Mouse (Mus musculus) cerebellum, adult 9-11 months (tissue): ENCODE results near the gene Usp10.

ENCODE experiments used
- DNase-seq: peaks from one replicate; pipeline ENCODE4 v3.0.0; 2022

Gene Usp10

DNA sequence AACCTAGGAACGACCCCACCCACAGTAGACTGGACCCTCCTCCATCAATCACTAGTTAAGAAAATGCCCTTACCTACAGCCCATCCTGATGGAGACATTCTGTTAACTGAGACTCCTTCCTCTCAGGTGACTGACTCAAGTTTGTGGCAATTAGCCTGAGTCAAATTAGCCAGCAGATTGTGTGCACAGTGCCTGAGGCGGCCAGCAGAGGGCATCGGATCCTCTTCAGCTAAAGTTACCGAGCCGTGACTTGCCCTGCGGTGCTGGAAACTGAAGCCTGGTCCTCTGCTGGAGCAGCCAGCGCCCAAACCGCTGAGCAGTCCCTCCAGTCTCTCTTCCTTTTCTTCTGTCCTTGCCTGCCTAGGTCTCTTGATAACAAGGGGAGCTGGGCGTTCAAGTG is 57.3 kb downstream of the Usp10 start:
- no peak for DNase-seq

DNA sequence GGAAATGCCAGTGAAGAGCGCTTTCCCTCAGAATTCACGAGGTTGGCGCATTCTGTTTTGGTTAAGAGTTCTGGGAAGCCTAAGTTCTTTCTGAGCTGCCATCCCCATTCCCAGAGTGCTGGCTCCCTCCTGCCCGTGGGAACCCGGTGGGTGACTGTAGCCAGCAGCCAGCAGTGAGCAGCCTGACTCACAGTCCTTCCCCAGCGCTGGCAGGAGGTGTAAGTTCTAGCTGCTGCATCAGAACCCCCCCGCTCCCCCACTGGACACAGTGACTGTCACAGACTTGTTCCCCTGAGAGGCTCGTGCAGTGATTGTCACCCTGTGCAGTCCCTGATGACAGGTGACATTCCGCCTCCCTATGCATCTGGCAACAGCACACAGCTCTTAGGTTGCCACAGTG is 60.0 kb downstream of the Usp10 start:
- no peak for DNase-seq

DNA sequence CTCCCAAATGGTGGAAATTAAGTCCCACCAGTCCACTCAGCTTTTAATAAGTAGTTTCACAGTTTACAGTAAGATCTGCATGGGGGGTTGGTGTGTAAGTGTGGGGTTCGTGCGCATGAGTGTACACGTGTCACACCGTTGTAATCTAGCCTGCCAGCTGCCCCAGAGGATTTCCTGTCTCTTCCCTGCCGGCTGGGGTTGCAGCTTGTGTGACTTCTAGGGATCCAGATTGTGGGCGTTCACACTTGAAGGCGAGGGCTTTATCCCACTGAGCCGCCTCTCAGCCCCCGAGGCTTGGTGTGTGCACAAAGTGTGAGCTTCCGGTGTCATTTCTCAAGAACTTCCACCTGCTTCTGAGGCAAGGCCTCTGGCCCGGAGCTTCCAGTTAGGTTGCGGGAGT is 62.4 kb downstream of the Usp10 start:
- DNase-seq: no peak

DNA sequence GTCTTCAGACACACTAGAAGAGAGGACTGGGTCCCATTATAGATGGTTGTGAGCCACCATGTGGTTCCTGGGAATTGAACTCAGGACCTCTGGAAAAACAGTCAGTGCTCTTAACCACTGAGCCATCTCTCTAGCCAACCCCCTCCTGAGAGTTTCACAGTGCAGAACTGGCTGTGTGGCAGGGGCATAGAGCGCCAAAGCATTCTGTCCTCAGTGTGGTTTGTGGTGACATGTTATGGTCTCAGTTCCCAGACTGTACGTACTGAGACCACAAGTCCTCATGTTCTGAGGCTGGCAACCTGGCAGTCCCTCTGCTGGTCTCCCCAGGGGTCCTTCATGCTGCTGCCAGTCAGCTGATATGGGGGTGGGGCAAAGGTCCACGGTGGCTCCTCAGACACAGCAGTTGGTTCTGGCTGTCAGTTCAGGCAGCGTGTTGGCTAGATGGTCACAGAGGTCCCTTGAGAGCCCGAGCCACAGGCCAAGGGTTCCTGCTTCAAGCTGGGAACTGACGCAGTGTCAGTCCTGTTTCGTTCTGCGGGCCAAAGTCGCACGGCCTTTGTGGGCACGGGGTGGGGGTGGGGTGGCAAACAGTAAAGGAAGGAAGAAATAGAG is 68.7 kb downstream of the Usp10 start:
- DNase-seq: peak; percentile 27

DNA sequence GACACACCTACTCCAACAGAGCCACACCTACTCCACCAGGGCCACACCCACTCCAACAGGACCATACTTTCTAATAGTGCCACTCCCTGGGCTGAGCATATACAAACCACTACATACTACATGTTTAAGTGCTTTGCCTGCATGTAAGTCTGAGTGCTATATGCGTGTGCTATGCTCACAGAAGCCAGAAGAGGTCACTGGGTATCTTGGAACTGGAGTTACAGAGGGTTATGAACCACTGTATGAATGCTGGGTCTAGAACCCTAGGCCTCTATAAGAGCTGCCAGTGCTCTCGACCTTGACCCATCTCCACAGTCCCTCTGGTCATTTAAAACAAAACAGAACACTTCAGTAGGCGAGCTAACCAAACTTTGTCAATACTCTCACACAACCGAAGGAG is 71.1 kb downstream of the Usp10 start:
- DNase-seq: no peak

DNA sequence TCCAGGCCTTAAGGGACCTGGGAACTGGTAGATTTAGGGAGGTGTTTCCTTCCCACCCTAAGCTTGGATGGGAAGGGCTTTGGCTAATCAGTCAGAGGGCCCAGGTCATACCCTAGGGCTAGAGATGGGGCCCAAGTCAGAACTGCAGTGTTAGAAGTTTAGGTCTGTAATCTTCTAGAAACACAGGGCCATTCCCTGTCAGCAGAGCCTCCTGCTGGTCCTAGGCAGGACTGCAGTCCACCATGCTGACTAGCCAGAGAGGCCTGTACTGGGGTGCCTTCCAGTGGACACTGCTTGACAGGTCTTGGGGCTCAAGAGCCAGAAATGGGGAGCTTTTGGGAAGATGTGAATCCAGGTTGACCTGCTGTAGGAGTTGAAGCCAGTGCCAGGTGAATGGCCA is 73.9 kb downstream of the Usp10 start:
- no peak for DNase-seq

DNA sequence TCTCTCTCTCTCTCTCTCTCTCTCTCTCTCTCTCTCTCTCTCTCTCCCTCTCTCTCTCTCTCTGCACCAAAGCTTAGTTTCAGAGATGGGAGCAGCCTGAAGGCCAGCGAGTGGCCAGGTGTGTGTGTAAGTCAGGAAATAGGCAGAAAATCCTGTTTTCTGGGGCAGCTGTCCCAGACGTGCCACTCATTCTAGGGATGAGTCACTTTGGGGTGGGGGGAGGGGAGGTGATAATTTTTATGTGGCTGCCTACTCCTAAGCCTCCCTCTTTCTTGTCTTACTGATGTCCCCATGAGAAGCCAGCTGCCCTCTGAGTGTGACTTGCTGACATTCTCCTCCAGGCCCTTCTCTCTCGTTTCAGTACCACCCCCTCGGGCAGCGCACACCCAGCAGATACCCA is 76.0 kb downstream of the Usp10 start:
- DNase-seq: no peak

DNA sequence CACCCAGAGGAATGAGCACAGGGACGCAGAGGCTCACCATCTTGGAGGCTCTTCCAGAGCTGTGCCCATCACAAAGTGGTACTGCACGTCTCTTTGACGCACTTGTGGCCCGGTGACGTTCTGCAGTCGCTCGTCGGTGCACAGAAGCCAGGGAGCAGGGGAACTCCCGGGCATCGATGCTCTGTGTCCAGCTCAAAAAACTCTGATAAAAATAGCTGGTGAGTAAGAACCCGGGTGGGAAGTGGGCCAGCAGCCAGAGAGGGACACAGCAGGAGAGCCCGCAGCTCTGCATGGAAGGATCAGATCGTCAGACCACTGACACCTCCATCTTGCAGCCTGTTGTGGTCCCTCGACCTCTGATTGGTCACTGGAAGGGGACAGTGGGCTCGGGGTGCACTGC is 77.9 kb downstream of the Usp10 start:
- DNase-seq: peak; percentile 20

DNA sequence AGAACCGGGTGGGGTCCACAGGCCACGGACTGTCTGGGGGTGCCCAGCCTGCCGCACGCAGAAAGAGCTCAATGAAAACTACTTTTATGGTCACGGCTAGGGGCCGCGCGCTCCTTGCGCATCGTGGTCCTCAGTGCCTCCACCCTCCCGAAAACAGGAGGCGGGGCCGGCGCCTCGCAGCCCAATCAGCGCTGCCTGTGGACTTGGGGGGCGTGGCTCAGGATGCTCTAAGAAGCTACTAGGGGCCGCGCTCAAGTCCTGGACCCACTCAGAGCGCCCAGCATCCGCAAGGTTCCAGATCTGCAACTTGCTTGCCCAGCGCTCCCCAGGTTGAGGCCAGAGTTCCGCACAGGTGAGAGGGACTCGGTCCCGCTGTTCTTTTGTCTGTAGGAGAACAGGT is 82.1 kb downstream of the Usp10 start, which contains the start of gene Crispld2:
TSS of gene Crispld2 (plus strand) at position 190 of the 400 bp plus-strand sequence.
- no peak for DNase-seq

DNA sequence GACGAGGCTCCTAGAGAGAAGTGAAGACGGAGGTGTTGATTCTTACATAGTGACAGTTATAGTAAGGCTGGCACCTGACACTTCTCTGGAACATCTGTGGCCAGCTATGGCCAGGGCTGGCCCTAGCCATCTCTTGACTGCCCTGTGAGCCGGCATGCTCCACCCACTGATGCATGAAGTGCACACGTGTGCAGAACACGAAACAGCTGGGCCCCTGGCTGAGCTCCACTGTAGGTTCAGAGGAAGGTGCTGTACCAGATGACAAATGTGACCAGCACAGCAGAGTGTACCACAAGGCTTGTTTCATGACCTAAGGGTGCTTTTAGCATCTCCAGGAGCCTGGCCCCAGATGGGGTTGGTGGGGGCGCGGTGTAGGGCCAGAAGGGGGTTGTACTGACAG is 84.0 kb downstream of the Usp10 start:
- no peak for DNase-seq

DNA sequence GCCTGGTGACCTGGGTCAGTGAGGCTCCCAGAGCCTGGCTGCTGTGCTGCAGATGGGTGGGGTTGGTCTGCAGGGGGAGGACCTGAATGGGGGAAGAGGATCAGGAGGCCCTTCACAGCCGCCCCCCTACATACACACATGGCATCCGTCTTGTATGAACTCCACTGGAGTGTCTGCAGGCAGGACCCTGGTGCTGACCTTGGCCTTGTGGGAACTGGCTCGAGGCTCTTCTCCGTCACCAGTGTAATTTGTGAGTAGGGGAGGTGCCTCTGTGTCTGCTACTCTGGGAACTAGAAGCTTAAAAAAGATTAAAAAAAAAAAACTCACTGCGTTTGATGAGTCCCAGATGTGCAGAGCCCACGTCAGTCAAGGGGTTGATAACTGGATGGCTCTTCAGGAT is 84.4 kb downstream of the Usp10 start:
- DNase-seq: no peak

DNA sequence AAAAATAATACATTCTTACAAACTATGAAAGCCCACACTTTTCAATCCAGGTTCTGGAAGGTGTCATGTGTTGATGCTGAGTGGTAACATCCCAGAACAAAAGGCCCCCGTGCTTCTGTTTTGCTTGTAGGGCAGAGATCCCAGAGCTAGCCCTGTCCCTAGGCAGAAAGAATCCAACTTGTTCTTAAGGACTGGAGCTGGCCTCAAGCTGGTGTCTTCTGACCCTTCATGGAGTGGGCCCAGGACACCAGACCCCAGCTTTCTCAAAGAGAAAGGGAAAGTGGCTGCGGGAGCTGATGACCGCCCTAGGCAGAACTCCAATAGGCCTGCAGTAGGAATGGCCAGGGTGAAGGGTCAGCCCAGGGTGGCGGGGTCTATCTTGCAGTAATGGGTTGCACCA is 87.1 kb downstream of the Usp10 start:
- no peak for DNase-seq

DNA sequence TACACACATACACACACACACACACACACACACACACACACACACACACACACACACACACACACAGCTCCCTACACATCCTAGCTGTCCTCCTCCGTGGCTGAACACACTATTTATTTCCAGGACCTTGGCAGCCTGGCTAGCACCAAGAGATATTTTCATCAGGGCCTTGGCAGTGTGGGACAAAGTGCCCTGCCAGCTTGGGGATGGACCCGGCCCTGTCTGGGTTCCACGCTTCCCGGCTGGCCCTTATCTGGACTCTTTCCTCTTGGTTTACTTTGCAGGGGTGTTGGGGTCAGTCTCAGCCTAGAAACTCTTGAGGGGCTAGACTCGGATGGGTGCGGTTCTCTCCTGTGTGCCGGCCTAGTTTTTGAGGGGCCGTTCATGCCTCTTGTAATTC is 90.3 kb downstream of the Usp10 start:
- no peak for DNase-seq

DNA sequence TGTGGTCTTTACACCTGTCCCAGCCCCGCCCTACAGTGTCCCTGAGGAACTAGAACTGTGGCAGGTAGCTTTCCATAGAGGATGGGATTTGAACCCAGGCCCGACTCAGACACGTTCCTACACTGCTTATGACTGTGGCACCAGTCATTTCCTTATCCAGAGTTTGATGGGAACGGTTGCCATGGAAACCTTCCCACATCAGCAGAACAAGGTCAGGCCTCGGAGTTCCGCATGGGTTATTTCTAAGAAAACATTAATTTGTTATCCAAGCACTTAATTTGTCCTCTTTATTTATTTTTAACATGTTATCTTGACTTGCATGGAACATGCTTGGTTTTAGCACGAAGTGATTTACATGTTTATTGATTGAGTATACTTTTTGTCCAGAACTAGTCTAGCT is 91.6 kb downstream of the Usp10 start:
- DNase-seq: no peak

DNA sequence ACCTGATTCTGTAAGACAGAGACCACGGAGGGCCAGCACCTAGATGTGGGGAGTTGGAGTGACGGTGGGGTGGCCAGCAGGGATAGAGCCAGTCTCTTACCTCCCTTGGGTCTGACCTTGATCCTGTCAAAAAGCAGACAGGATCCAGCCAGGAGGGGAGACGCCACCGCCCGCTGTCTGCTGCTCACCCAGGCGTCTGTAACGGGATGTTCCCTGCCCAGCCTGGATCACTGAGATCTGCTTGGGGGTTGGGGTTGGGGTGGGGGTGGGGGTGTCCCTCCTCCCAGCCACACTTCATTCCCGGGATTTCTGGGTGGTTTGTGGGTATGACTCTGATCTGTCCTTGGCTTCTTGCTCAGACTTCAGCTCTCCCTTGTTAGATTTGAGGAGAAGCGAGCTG is 92.2 kb downstream of the Usp10 start:
- no peak for DNase-seq

DNA sequence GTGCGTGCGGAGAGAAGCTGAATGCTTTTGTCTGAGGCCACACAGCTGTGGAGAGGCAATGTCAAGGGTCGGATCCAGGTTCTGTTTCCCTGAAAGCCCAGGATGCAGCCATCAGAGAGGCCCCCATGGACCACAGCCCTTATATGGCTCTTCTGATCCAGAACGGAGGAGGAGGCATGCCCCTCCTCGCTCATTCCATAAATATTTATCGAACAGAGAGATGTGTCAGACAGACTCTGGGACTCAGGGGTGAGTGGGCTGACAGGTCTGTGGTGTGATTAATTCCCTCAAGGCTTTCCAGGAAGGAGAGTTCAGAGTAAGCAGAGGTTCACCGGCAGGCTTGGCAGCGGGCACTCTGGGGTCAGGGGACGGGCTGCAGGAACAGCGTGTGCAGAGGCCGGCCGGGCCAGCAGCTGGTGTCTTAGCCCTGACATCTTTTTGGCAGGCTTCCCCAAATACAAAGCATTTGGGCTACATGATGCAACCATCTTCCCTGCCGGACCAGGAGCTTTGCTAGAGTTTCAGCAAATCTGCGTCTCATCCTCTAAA is 94.1 kb downstream of the Usp10 start:
- DNase-seq: no peak

DNA sequence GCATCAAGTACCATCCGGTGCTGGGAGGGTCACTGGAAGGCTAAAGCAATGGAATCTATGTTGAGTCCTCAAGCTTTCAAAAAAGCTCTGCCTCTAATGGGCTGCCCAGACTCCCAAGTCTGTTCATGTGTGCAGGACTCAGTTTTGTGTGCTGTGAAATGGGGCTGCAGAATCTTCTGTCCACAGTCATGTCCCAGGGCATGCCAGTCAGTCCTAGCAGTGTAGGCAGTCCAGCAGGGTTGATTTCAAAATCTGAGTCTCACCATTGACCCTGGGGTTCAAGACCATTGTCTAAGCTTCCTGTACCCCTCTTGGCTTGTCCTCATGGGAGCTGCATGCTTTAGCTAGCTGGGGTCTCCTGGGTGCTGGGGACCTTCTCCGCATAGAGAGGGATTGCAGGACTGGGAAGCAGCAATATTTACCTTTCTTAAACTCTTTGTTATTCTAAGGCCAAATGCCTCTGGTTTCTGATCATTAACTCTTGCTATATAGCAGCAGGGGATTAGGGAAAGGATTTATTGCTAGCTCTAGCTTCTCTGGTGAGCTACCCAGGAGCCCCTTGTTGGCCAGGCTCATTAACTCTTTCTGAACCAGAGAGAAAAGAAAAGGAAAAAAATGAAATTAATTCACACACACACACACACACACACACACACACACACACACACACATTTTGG is 94.7 kb downstream of the Usp10 start:
- DNase-seq: no peak

DNA sequence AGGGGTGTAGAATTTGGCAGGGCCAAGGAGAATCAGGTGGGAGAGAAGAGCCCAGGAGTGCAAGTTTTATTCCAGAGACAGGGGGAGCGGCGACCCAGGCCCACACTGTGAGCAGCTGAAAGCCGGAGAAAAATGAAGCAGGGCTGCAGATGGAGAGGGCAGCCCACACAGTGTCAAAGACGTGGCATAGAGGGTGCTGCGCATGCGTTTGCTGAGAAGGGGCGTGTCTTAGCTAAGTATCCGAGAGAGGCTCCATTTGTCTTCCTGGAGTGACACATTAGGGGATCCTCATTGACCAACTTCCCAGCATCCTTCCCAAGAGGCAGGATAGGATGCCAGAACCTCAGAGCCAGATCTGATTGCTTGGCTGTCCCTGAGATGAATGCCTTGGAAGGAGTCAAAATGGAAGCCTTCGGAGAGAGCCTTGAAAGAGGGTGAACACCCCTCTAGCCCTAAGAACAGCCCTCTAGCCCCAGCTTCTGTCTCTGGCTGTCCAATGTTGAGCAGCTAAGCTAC is 96.5 kb downstream of the Usp10 start:
- DNase-seq: no peak
